Mouse (Mus musculus) MEL (cell line): ENCODE results near the gene Ankrd7. TPM values are rescaled to one million over a fixed set of nuclear protein-coding genes. Genes with fewer than 3 reads are reported as not detected.
A peak's percentile ranks its signal among the peaks of the same experiment; 100 is the strongest.

ENCODE experiments used
- DNase-seq: peaks from one replicate; pipeline ENCODE4 v3.0.0; 2011; ENCODE audit warnings: low read depth, low spot score
- H3K27ac ChIP-seq: 2 replicates; pipeline ENCODE4 v1.5.1; 2012; ENCODE audit warnings: low read depth, mild to moderate bottlenecking, control low read depth, low read length, moderate library complexity; ENCODE audit not compliant: control insufficient read depth
- H3K27me3 ChIP-seq, 2 experiments: fragments of 150-350 bp in 1 of 2; sonication (generic) in 1 of 2; 2 replicates each; pipeline ENCODE4 v1.6.1; 2012; ENCODE audit warnings: low read length in 2 of 2, mild to moderate bottlenecking in 2 of 2, improper control_type of control experiment in 1 of 2, moderate library complexity in 1 of 2; ENCODE audit not compliant: insufficient read depth in 2 of 2, control insufficient read depth in 1 of 2
- H3K36me3 ChIP-seq, 2 experiments: 2 replicates each; pipeline ENCODE4 v1.6.1; 2012 to 2014; ENCODE audit warnings: low read length in 2 of 2, improper control_type of control experiment in 1 of 2, inconsistent platforms in 1 of 2, mild to moderate bottlenecking in 1 of 2; ENCODE audit not compliant: insufficient read depth in 2 of 2, control insufficient read depth in 1 of 2
- H3K4me1 ChIP-seq, 2 experiments: fragments of 150-350 bp in 1 of 2; sonication (generic) in 1 of 2; 2 replicates each; pipeline ENCODE4 v1.6.1; 2012; ENCODE audit warnings: low read length in 2 of 2, improper control_type of control experiment in 1 of 2, mild to moderate bottlenecking in 1 of 2; ENCODE audit not compliant: insufficient read depth in 2 of 2, control insufficient read depth in 1 of 2
- H3K4me3 ChIP-seq, 2 experiments: fragments of 150-350 bp in 1 of 2; sonication (generic) in 1 of 2; 2 replicates each; pipeline ENCODE4 v1.5.1; 2012; ENCODE audit warnings: low read depth in 2 of 2, low read length in 2 of 2, mild to moderate bottlenecking in 2 of 2, moderate library complexity in 2 of 2, control low read depth in 1 of 2, improper control_type of control experiment in 1 of 2; ENCODE audit not compliant: control insufficient read depth in 1 of 2, insufficient read depth in 1 of 2
- H3K79me2 ChIP-seq: 2 replicates; pipeline ENCODE4 v1.6.1; 2012; ENCODE audit warnings: mild to moderate bottlenecking, low read length, moderate library complexity; ENCODE audit not compliant: control insufficient read depth, poor library complexity, insufficient read depth
- H3K9ac ChIP-seq: 2 replicates; pipeline ENCODE4 v1.6.1; 2012; ENCODE audit warnings: low read depth, mild to moderate bottlenecking, control low read depth, low read length, moderate library complexity; ENCODE audit not compliant: control insufficient read depth, poor library complexity, severe bottlenecking
- H3K9me3 ChIP-seq: fragments of 150-350 bp; sonication (generic); replicated peaks from 2 replicates; pipeline ENCODE4 v1.6.1; 2012; ENCODE audit warnings: mild to moderate bottlenecking, low read length, improper control_type of control experiment, moderate library complexity; ENCODE audit not compliant: insufficient read depth
- BHLHE40 ChIP-seq: IDR thresholded peaks from 2 replicates; pipeline ENCODE4 v1.6.1; 2012; ENCODE audit warnings: low read depth, mild to moderate bottlenecking, inconsistent platforms, low read length, improper control_type of control experiment, borderline replicate concordance
- CHD1 ChIP-seq: IDR thresholded peaks from 2 replicates; pipeline ENCODE4 v1.6.1; 2012; ENCODE audit warnings: low read depth, mild to moderate bottlenecking, inconsistent platforms, low read length, improper control_type of control experiment
- CHD2 ChIP-seq: IDR thresholded peaks from 2 replicates; pipeline ENCODE4 v1.6.1; 2011; ENCODE audit warnings: low read length, improper control_type of control experiment
- CTCF ChIP-seq, 3 experiments: IDR thresholded peaks in 2 of 3; conservative IDR thresholded peaks in 1 of 3; 2 replicates each; pipeline ENCODE4 v1.5.1; 2011 to 2012; ENCODE audit warnings: low read length in 3 of 3, low read depth in 2 of 3, mild to moderate bottlenecking in 2 of 3, improper control_type of control experiment in 1 of 3, inconsistent platforms in 1 of 3, mixed read lengths in 1 of 3, moderate library complexity in 1 of 3; ENCODE audit not compliant: control insufficient read depth in 1 of 3, insufficient read depth in 1 of 3, poor library complexity in 1 of 3, severe bottlenecking in 1 of 3
- ELF1 ChIP-seq: IDR thresholded peaks from 2 replicates; pipeline ENCODE4 v1.6.1; 2014; ENCODE audit warnings: low read depth, mild to moderate bottlenecking, inconsistent platforms, low read length, improper control_type of control experiment, moderate library complexity
- EP300 ChIP-seq, 2 experiments: IDR thresholded peaks; 2 replicates each; pipeline ENCODE4 v1.6.1; 2011; ENCODE audit warnings: improper control_type of control experiment in 2 of 2, low read length in 2 of 2, low read depth in 1 of 2, mild to moderate bottlenecking in 1 of 2
- GABPA ChIP-seq: IDR thresholded peaks from 2 replicates; pipeline ENCODE4 v1.6.1; 2012; ENCODE audit warnings: low read depth, mild to moderate bottlenecking, inconsistent platforms, low read length, improper control_type of control experiment, moderate library complexity
- GATA1 ChIP-seq: IDR thresholded peaks from 2 replicates; pipeline ENCODE4 v1.6.1; 2011; ENCODE audit warnings: low read depth, low read length, improper control_type of control experiment
- MAFK ChIP-seq: IDR thresholded peaks from 2 replicates; pipeline ENCODE4 v1.6.1; 2011; ENCODE audit warnings: low read depth, mild to moderate bottlenecking, low read length, improper control_type of control experiment, borderline replicate concordance
- MEF2A ChIP-seq: IDR thresholded peaks from 2 replicates; pipeline ENCODE4 v1.6.1; 2014; ENCODE audit warnings: low read depth, mild to moderate bottlenecking, inconsistent platforms, low read length, improper control_type of control experiment; ENCODE audit not compliant: poor library complexity, insufficient replicate concordance, severe bottlenecking; ENCODE audit errors: extremely low read depth
- MXI1 ChIP-seq: IDR thresholded peaks from 2 replicates; pipeline ENCODE4 v1.6.1; 2011; ENCODE audit warnings: mild to moderate bottlenecking, low read depth, low read length, improper control_type of control experiment
- MYC ChIP-seq: IDR thresholded peaks from 2 replicates; pipeline ENCODE4 v1.6.1; 2011; ENCODE audit warnings: low read depth, mild to moderate bottlenecking, low read length, improper control_type of control experiment, moderate library complexity
- POLR2A ChIP-seq, 2 experiments: IDR thresholded peaks; 2 replicates each; pipeline ENCODE4 v1.6.1; 2011 to 2012; ENCODE audit warnings: low read length in 2 of 2, mild to moderate bottlenecking in 2 of 2, control low read depth in 1 of 2, improper control_type of control experiment in 1 of 2, low read depth in 1 of 2, moderate library complexity in 1 of 2; ENCODE audit not compliant: control insufficient read depth in 1 of 2, insufficient read depth in 1 of 2, poor library complexity in 1 of 2
- POLR2AphosphoS2 ChIP-seq: IDR thresholded peaks from 2 replicates; pipeline ENCODE4 v1.6.1; 2011; ENCODE audit warnings: low read length, improper control_type of control experiment
- RAD21 ChIP-seq: IDR thresholded peaks from 2 replicates; pipeline ENCODE4 v1.6.1; 2011; ENCODE audit warnings: mild to moderate bottlenecking, low read depth, low read length, improper control_type of control experiment
- SMC3 ChIP-seq: IDR thresholded peaks from 2 replicates; pipeline ENCODE4 v1.6.1; 2011; ENCODE audit warnings: low read depth, low read length, improper control_type of control experiment
- TBP ChIP-seq: IDR thresholded peaks from 2 replicates; pipeline ENCODE4 v1.8.0; 2011; ENCODE audit warnings: low read depth, low read length, improper control_type of control experiment
- UBTF ChIP-seq: IDR thresholded peaks from 2 replicates; pipeline ENCODE4 v1.6.1; 2012; ENCODE audit warnings: low read depth, mild to moderate bottlenecking, inconsistent platforms, low read length, improper control_type of control experiment, moderate library complexity, borderline replicate concordance; ENCODE audit not compliant: insufficient read depth
- ZC3H11A ChIP-seq: IDR thresholded peaks from 2 replicates; pipeline ENCODE4 v1.6.1; 2012; ENCODE audit warnings: low read depth, mild to moderate bottlenecking, inconsistent platforms, low read length, improper control_type of control experiment
- ZNF384 ChIP-seq: IDR thresholded peaks from 2 replicates; pipeline ENCODE4 v1.6.1; 2012; ENCODE audit warnings: low read depth, mild to moderate bottlenecking, inconsistent platforms, low read length, improper control_type of control experiment
- polyA plus RNA-seq, 2 experiments: library from polyadenylated mRNA; stranded (reverse) in 1 of 2; unstranded in 1 of 2; fragments of >175 nt in 1 of 2; fragments of >200 nt in 1 of 2; gene quantifications; 2 replicates each; pipeline versions ENCODE4 v1.2.1 to v1.2.4; 2012; ENCODE audit warnings: low replicate concordance in 2 of 2, low read depth in 1 of 2; ENCODE audit not compliant: insufficient read length in 2 of 2, insufficient read depth in 1 of 2, missing spikeins in 1 of 2
- total RNA-seq: library from RNA; depleted of rRNA; stranded (reverse); fragments of 300-350 nt; gene quantifications from 2 replicates; pipeline ENCODE4 v1.2.3, GENCODE M21; 2012; rRNA removed

The Ankrd7 gene
- total RNA-seq (not detected in 2 replicates), polyA plus RNA-seq (not detected)

GRCm38 (mm10) chr6:18866018-18866417 lies at the start of gene Ankrd7:
Gene Ankrd7 (plus strand): TSS chr6:18866318.
- no peaks in the 10 kb centered on the region for H3K9me3 ChIP-seq
- H3K4me3 ChIP-seq: no peak within 1 kb of the TSS
- no peak within 1 kb of the TSS for H3K9ac ChIP-seq
- no peak for TF ChIP-seq GATA1
- TF ChIP-seq ZC3H11A: no peak
- no peak for TF ChIP-seq MAFK
- TF ChIP-seq ELF1: no peak
- no peak for TF ChIP-seq MYC
- TF ChIP-seq MXI1: no peak
- TF ChIP-seq POLR2A (IDR thresholded peaks at IDR 0.05; ENCODE audit: control insufficient read depth in 1 of 2, insufficient read depth in 1 of 2, low read depth in 1 of 2, low read length in 2 of 2, poor library complexity in 1 of 2): no peak
- TF ChIP-seq CHD1: no peak
- TF ChIP-seq ZNF384: no peak
- no peak for TF ChIP-seq TBP
- no peak for TF ChIP-seq POLR2AphosphoS2
- no peak for TF ChIP-seq RAD21
- TF ChIP-seq MEF2A: no peak
- TF ChIP-seq CHD2: no peak
- no peak for TF ChIP-seq EP300 (IDR thresholded peaks at IDR 0.05; ENCODE audit: low read depth in 1 of 2, low read length in 2 of 2)
- TF ChIP-seq GABPA: no peak
- no peak for TF ChIP-seq BHLHE40
- TF ChIP-seq, all 39 proteins: peak for 0
- Histone ChIP-seq H3K27ac (no peak within 1 kb of the TSS), H3K79me2 (no peaks in the 10 kb centered on the region), H3K36me3 (no peaks in the 10 kb centered on the region), H3K4me1 (no peaks in the 10 kb centered on the region), H3K27me3 (peaks cover 0 to 3% of the 10 kb centered on the region in 2 experiments; a peak in 2 of 4 replicates)
- DNase-seq: no peak

- Histone ChIP-seq H3K79me2 (no peaks in the 10 kb centered on the region), H3K9ac (no peak overlapping the region), H3K27me3 (no peaks in the 10 kb centered on the region; a peak in 1 of 4 replicates), H3K27ac (no peak overlapping the region), H3K36me3 (no peaks in the 10 kb centered on the region), H3K4me1 (no peaks in the 10 kb centered on the region), H3K4me3 (no peak overlapping the region), H3K9me3 (no peaks in the 10 kb centered on the region)
- DNase-seq: peak; percentile 58
- no peak for TF ChIP-seq POLR2A (IDR thresholded peaks at IDR 0.05; ENCODE audit: control insufficient read depth in 1 of 2, insufficient read depth in 1 of 2, low read depth in 1 of 2, low read length in 2 of 2, poor library complexity in 1 of 2)
- no peak for TF ChIP-seq UBTF
- peak; percentile 80 for TF ChIP-seq SMC3
- TF ChIP-seq CTCF (IDR thresholded peaks at IDR 0.05 in 2 of 3, conservative IDR thresholded peaks at IDR 0.05 in 1 of 3; ENCODE audit: control insufficient read depth in 1 of 3, insufficient read depth in 1 of 3, low read depth in 2 of 3, low read length in 3 of 3, poor library complexity in 1 of 3, severe bottlenecking in 1 of 3): peak; percentile 34 to 82 (median 40)
- TF ChIP-seq RAD21: peak; percentile 91
- TF ChIP-seq ZC3H11A: peak; percentile 81
Measured at GRCm38 (mm10) chr6:18819343-18819742, 46.8 kb upstream of the Ankrd7 start.
